Mouse (Mus musculus) brain, embryonic 14.5 days (tissue): ENCODE measurements around the gene Idh2.

Source experiments
- CTCF ChIP-seq: fragments of 200-500 bp; IDR thresholded peaks from 2 replicates; pipeline ENCODE4 v1.5.1; 2012; ENCODE audit warnings: inconsistent platforms, mild to moderate bottlenecking, moderate library complexity, borderline replicate concordance; ENCODE audit not compliant: insufficient read depth, insufficient read length; ENCODE audit errors: extremely low read depth
- POLR2A ChIP-seq: fragments of 200-500 bp; IDR thresholded peaks from 2 replicates; pipeline ENCODE4 v1.6.1; 2012; ENCODE audit warnings: mild to moderate bottlenecking, inconsistent platforms, borderline replicate concordance; ENCODE audit not compliant: poor library complexity, insufficient read depth, insufficient read length, severe bottlenecking; ENCODE audit errors: extremely low read depth

GRCm38 (mm10) chr7:80051835-80052234, 63.4 kb downstream of the Idh2 start:
- TF ChIP-seq CTCF: no peak
- TF ChIP-seq POLR2A: no peak
